Mouse (Mus musculus): ENCODE results near the gene Sult6b1.

DNA sequence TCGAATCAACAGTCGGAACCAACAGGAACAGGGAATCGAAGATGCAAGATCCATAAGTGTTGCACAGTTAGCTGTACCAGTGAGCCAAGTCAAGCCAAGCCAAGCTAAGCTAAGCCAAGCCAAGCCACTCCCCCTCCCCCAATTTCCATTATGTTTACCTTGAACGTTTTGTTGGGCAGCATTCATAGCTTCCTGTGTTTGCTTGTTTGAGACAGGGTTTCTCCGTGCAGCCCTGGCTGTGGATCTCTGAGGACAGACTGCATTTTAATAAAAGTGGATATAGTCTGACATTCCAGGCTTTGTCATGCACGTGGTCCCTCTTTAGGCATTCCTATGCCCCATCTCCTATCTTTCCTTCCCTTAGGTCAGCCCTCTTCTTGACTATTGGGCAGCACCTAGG, 9.0 kb upstream of the Sult6b1 start:
- TF ChIP-seq POLR2A (IDR thresholded peaks at IDR 0.05; ENCODE audit: borderline replicate concordance, low read depth, low read length) (no peak), CTCF (IDR thresholded peaks at IDR 0.05; ENCODE audit: low read depth, low read length) (no peak)
